Mouse (Mus musculus) testis, adult 2 months (tissue): ENCODE measurements around the gene Kif20b.

Source experiments
- CTCF ChIP-seq: fragments of 200-500 bp; IDR thresholded peaks from 2 replicates; pipeline ENCODE4 v1.5.1; 2012; ENCODE audit warnings: low read depth, mild to moderate bottlenecking, inconsistent platforms, low read length, moderate library complexity; ENCODE audit not compliant: control insufficient read depth, insufficient read depth, insufficient replicate concordance
- POLR2A ChIP-seq: fragments of 200-500 bp; IDR thresholded peaks from 2 replicates; pipeline ENCODE4 v1.6.1; 2012; ENCODE audit warnings: low read depth, mild to moderate bottlenecking, inconsistent platforms, low read length, moderate library complexity; ENCODE audit not compliant: control insufficient read depth

- TF ChIP-seq CTCF (no peak), POLR2A (no peak)
These were observed 25.0 kb downstream of the Kif20b start for GRCm38 (mm10) chr19:34947206-34947605.
